In the genomic region with DNA sequence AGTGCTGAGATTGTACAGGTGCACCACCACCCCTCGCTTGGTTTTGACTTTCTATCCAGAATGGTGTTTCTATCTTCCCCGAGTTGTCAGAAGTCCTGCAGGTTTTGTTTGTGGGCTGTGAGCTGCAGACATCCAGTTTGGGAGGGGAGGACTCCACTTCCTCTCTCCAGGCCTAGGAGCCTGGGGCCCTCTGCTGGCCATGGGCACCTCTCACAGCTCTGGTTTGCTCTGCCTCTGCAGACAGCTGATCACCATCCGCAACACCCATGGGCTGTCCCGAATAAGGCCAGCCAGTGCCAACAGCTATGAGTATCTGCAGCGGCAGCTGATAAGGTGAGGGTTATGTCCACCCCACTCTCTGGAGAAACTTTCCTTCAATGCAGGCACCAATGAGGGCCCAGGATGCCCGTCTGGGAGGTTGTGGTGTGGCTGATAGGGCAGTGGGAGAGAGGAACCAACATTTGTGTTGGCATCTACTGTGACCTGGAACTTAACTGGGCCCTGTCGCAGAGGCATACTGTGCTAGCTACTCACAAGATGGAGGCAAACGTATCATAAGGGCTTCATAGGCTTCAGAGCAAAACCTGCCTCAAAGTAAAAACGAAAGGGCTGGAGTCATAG, we compare ENCODE assay signal across 8 mouse cellular contexts. TPM values are rescaled to one million over a fixed set of nuclear protein-coding genes. Genes with fewer than 3 reads are reported as not detected.
DNase-seq lines count a peak whose midpoint lies in the region; ATAC-seq and TF ChIP-seq lines count a peak whose summit lies in the region.

No protein-coding gene starts in this region.

- ATAC-seq in frontal cortex, adult (ENCODE audit: low TSS enrichment): peak; percentile 96
- ATAC-seq in hindbrain, embryonic 11.5 days (ENCODE audit: low FRiP score): peak; percentile 53; the same call in 1 of the 2 replicates

- 37% methylated on average over 9 of the region's 9 CpGs for WGBS in cerebellum, adult 2 months
- 60% methylated on average over 9 of the region's 9 CpGs for WGBS in hindbrain, embryonic 11.5 days

- intact Hi-C loops in left cerebral cortex, adult 2 months (cut with DNase I): loop anchor here (5.0 to 10.0 kb wide), 2 partner anchors 98 to 171 kb away; no protein-coding TSS in a partner anchor

- peak; percentile 74 for TF ChIP-seq CTCF in cerebellum, adult 2 months (IDR thresholded peaks at IDR 0.05; ENCODE audit: borderline replicate concordance, insufficient read depth, low read depth, low read length)
- peak; percentile 89 for TF ChIP-seq CTCF in left cerebral cortex, adult 2 months (IDR thresholded peaks at IDR 0.05)

- no peaks in the 10 kb centered on the region for H3K36me3 ChIP-seq in hindbrain, embryonic 11.5 days (ENCODE audit: control insufficient read depth, insufficient read depth, low read length)

- TF ChIP-seq POLR2A in cerebellum, adult 2 months (IDR thresholded peaks at IDR 0.05; ENCODE audit: borderline replicate concordance, insufficient read depth, low read length): 0 out of 2 replicates have a peak, but pooled peaks have one; percentile 11

- no peaks in the 10 kb centered on the region for H3K9me3 ChIP-seq in hindbrain, embryonic 11.5 days (ENCODE audit: control insufficient read depth, low read length)

- H3K9ac ChIP-seq in hindbrain, embryonic 11.5 days (ENCODE audit: low read depth, low read length): no peak overlapping the region

- no peaks in the 10 kb centered on the region for H3K27me3 ChIP-seq in cerebellum, adult 2 months (ENCODE audit: control insufficient read depth, insufficient read depth, low read length)
- no peaks in the 10 kb centered on the region for H3K27me3 ChIP-seq in hindbrain, embryonic 11.5 days (ENCODE audit: control insufficient read depth, insufficient read depth, low read length)

- H3K4me3 ChIP-seq in cerebellum, adult 2 months (replicated peaks; ENCODE audit: insufficient read depth, low read depth, low read length): no peak overlapping the region
- no peak overlapping the region for H3K4me3 ChIP-seq in hindbrain, embryonic 11.5 days (ENCODE audit: low read depth, low read length)
- H3K4me3 ChIP-seq in left cerebral cortex, adult 2 months: no peak overlapping the region

- no peak overlapping the region for H3K27ac ChIP-seq in cerebellum, adult 2 months (ENCODE audit: insufficient read depth, low read length)
- no peak overlapping the region for H3K27ac ChIP-seq in hindbrain, embryonic 11.5 days (ENCODE audit: low read depth, low read length)
- H3K27ac ChIP-seq in left cerebral cortex, adult 2 months: no peak overlapping the region

- H3K4me1 ChIP-seq in cerebellum, adult 2 months (ENCODE audit: control insufficient read depth, insufficient read depth, low read length): no peaks in the 10 kb centered on the region
- H3K4me1 ChIP-seq in hindbrain, embryonic 11.5 days (replicated peaks; ENCODE audit: control insufficient read depth, insufficient read depth, low read length): no peaks in the 10 kb centered on the region

- no peak overlapping the region for H3K4me2 ChIP-seq in hindbrain, embryonic 11.5 days (replicated peaks; ENCODE audit: low read depth, low read length)

- DNase-seq in MN1 (ENCODE audit: low spot score): peak; percentile 63
- DNase-seq in cerebellum, adult 2 months: peak; percentile 51 to 57
- DNase-seq in hindbrain, embryonic 11.5 days (ENCODE audit: low spot score): peak; percentile 68
- peak; percentile 59 to 65 for DNase-seq in left cerebral cortex, adult 2 months (ENCODE audit: extremely low spot score in 1 of 2, low spot score in 2 of 2)
- peak; percentile 89 to 93 for DNase-seq in lung, postnatal 4 days
- peak; percentile 68 to 78 for DNase-seq in right cerebral cortex, postnatal 10 days (ENCODE audit: low spot score in 2 of 2)
- peak; percentile 78 for DNase-seq in urinary bladder, postnatal 14 days (ENCODE audit: low spot score)

RNA-seq across cellular contexts. Expression of gene Ubald1, which starts 17.1 kb away (rescaled TPM):
- 57.9 and 63.5 TPM in 2 replicates for polyA plus RNA-seq in cerebellum, adult 2 months (2012; rRNA removed)
- 26.1 and 28.9 TPM in 2 replicates for polyA plus RNA-seq in hindbrain, embryonic 11.5 days (2014; fragmentation: Nextera tagmentation; extraction: Ambion mirVana)
- 10 to 100 TPM; 91.8 to 93.7 TPM for total RNA-seq in left cerebral cortex, adult 2 months (2021)

RNA-seq across cellular contexts. Expression of gene Mgrn1, which starts 23.1 kb away (rescaled TPM):
- 243 and 248 TPM in 2 replicates for polyA plus RNA-seq in cerebellum, adult 2 months (2012; rRNA removed)
- 61.3 and 68.8 TPM in 2 replicates for polyA plus RNA-seq in hindbrain, embryonic 11.5 days (2014; fragmentation: Nextera tagmentation; extraction: Ambion mirVana)
- 100 to 1,000 TPM; 208 to 211 TPM for total RNA-seq in left cerebral cortex, adult 2 months (2021)

RNA-seq across cellular contexts. Expression of gene 4930562C15Rik, which starts 27.8 kb away (rescaled TPM):
- polyA plus RNA-seq in cerebellum, adult 2 months (2012; rRNA removed): 0.08 TPM in 1 of 2 replicates, not detected in the other
- polyA plus RNA-seq in hindbrain, embryonic 11.5 days (2014; fragmentation: Nextera tagmentation; extraction: Ambion mirVana): 0.11 and 0.17 TPM in 2 replicates
- not detected for total RNA-seq in left cerebral cortex, adult 2 months (2021)
